Comparison of ENCODE assay signal across 8 mouse cellular contexts in the genomic region with DNA sequence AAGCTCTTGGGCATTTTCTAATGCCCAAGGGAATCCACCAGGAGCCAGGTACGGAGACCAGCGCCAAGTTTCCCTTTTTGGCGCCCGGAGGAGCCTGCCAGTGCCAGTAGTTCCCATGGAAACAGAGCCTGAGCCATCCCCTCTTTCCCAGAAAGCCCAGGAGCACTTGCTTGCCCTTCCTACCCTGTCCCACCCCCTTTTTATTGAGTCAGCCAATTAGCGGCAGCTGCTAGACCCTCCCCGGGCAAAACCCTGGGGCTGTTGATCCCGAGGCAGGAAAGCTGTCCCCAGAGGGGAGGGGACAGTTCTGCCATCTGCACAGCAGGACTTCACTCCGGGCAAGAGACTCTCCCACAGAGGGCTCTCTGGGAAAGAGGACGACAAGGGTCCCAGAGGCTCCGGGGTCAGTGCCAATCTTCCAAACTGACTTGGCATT. TPM values are rescaled to one million over a fixed set of nuclear protein-coding genes. Genes with fewer than 3 reads are reported as not detected.
A peak's percentile ranks its signal among the peaks of the same experiment; 100 is the strongest.
DNase-seq lines count a peak whose midpoint lies in the region; ATAC-seq lines count a peak whose summit lies in the region.

A gene (minus strand): TSS at position 89 of the 436 bp plus-strand sequence.

- 3% methylated on average over 10 of the region's 10 CpGs for WGBS in heart, embryonic 11.5 days (ENCODE audit: insufficient replicate concordance)
- WGBS in forebrain, embryonic 14.5 days = 1% methylated on average over 10 of the region's 10 CpGs
- 6% methylated on average over 10 of the region's 10 CpGs for WGBS in stomach, embryonic 15.5 days

- H3K9me3 ChIP-seq in heart, embryonic 11.5 days (replicated peaks; ENCODE audit: control insufficient read depth, low read length) = no peaks in the 10 kb centered on the region
- no peaks in the 10 kb centered on the region for H3K9me3 ChIP-seq in forebrain, embryonic 14.5 days (replicated peaks; ENCODE audit: control insufficient read depth, low read length)
- no peaks in the 10 kb centered on the region for H3K9me3 ChIP-seq in stomach, embryonic 15.5 days

- ATAC-seq in heart, embryonic 11.5 days (replicated peaks; ENCODE audit: insufficient number of reproducible peaks, low FRiP score, low TSS enrichment) = no peak
- peak; percentile 90 for ATAC-seq in forebrain, embryonic 14.5 days
- no peak for ATAC-seq in megakaryocyte progenitor cell, adult 5-6 weeks (replicated peaks; ENCODE audit: poor library complexity)
- ATAC-seq in stomach, embryonic 15.5 days (ENCODE audit: insufficient read depth, low FRiP score, low read depth) = peak; percentile 21; the same call in 1 of the 2 replicates

- peaks cover 11% of the 10 kb centered on the region for H3K4me1 ChIP-seq in heart, embryonic 11.5 days (ENCODE audit: control insufficient read depth, insufficient read depth, low read length)
- peaks cover 41% of the 10 kb centered on the region for H3K4me1 ChIP-seq in forebrain, embryonic 14.5 days (ENCODE audit: control insufficient read depth, insufficient read depth, low read length)
- H3K4me1 ChIP-seq in stomach, embryonic 15.5 days = peaks cover 14% of the 10 kb centered on the region

- H3K4me3 ChIP-seq in heart, embryonic 11.5 days (ENCODE audit: low read depth, low read length) = peak within 1 kb of the TSS; percentile 32
- peak within 1 kb of the TSS; percentile 44 for H3K4me3 ChIP-seq in forebrain, embryonic 14.5 days (ENCODE audit: low read depth, low read length)
- H3K4me3 ChIP-seq in stomach, embryonic 15.5 days (replicated peaks) = peak within 1 kb of the TSS; percentile 33

- no peaks in the 10 kb centered on the region for H3K36me3 ChIP-seq in heart, embryonic 11.5 days (ENCODE audit: control insufficient read depth, insufficient read depth, low read length)
- no peaks in the 10 kb centered on the region for H3K36me3 ChIP-seq in forebrain, embryonic 14.5 days (ENCODE audit: control insufficient read depth, insufficient read depth, low read length)
- H3K36me3 ChIP-seq in stomach, embryonic 15.5 days = no peaks in the 10 kb centered on the region

- peak within 1 kb of the TSS; percentile 64 for H3K4me2 ChIP-seq in heart, embryonic 11.5 days
- peak within 1 kb of the TSS; percentile 69 for H3K4me2 ChIP-seq in forebrain, embryonic 14.5 days (ENCODE audit: low read length)
- H3K4me2 ChIP-seq in stomach, embryonic 15.5 days = peak within 1 kb of the TSS; percentile 59

- H3K27ac ChIP-seq in heart, embryonic 11.5 days (ENCODE audit: low read depth, low read length) = 0 out of 2 replicates have a peak within 1 kb of the TSS, but pooled peaks have one; percentile 41
- peak within 1 kb of the TSS; percentile 90 for H3K27ac ChIP-seq in forebrain, embryonic 14.5 days (ENCODE audit: low read depth, low read length)
- no peak within 1 kb of the TSS for H3K27ac ChIP-seq in stomach, embryonic 15.5 days

- H3K9ac ChIP-seq in heart, embryonic 11.5 days (ENCODE audit: low read depth, low read length) = 0 out of 2 replicates have a peak within 1 kb of the TSS, but pooled peaks have one; percentile 46
- H3K9ac ChIP-seq in forebrain, embryonic 14.5 days (ENCODE audit: low read length) = peak within 1 kb of the TSS; percentile 60
- H3K9ac ChIP-seq in stomach, embryonic 15.5 days = no peak within 1 kb of the TSS; the same call in 1 of the 2 replicates

- H3K27me3 ChIP-seq in heart, embryonic 11.5 days (ENCODE audit: control insufficient read depth, insufficient read depth, low read length) = 0 out of 2 replicates have a peak, but pooled peaks cover 9% of the 10 kb centered on the region
- H3K27me3 ChIP-seq in forebrain, embryonic 14.5 days (replicated peaks; ENCODE audit: control insufficient read depth, insufficient read depth, low read length) = no peaks in the 10 kb centered on the region
- H3K27me3 ChIP-seq in stomach, embryonic 15.5 days (replicated peaks) = no peaks in the 10 kb centered on the region

- no peak for DNase-seq in heart, postnatal 4 days
- peak; percentile 70 for DNase-seq in brain, embryonic 18.5 days (ENCODE audit: low read depth, low spot score)
- peak; percentile 93 for DNase-seq in forebrain, embryonic 14.5 days (ENCODE audit: low spot score)
- peak; percentile 69 to 80 for DNase-seq in layer of hippocampus, postnatal 10 days (ENCODE audit: low spot score in 2 of 2)
- DNase-seq in gastrocnemius, postnatal 4 days (ENCODE audit: low spot score in 2 of 2) = no peak

RNA-seq across cellular contexts. Expression of the gene that starts here (rescaled TPM):
- polyA plus RNA-seq in heart, embryonic 11.5 days (2014; fragmentation: Nextera tagmentation; extraction: Ambion mirVana) = 2.0 and 2.3 TPM in 2 replicates
- total RNA-seq in heart, postnatal 4 days (2021) = 1 to 10 TPM; 1.3 TPM
- 13.8 and 15.1 TPM in 2 replicates for polyA plus RNA-seq in forebrain, embryonic 14.5 days (2014; fragmentation: Nextera tagmentation; extraction: Ambion mirVana)
- 10 to 100 TPM; 53.9 to 57.9 TPM for total RNA-seq in layer of hippocampus, postnatal 10 days (2021)
- total RNA-seq in megakaryocyte progenitor cell, adult 5-6 weeks (2015) = 32.3 and 37.5 TPM in 2 replicates
- total RNA-seq in megakaryocyte progenitor cell, adult 5-6 weeks (2017) = 15.8 and 22.2 TPM in 2 replicates
- polyA plus RNA-seq in stomach, embryonic 15.5 days (2015; fragmentation: Nextera tagmentation; extraction: Ambion mirVana) = 2.5 and 3.0 TPM in 2 replicates
- 1 to 10 TPM in 1 of 2 experiments, under 1 TPM in 1; 0.64 to 1.0 TPM for total RNA-seq in gastrocnemius, postnatal 4 days (2021)

Comparison
In these comparisons a context has a peak if more than half of its experiments do, and no peak if none do; other contexts are left out.
1. RNA of the gene that starts here (total RNA-seq): 53.9 to 57.9 TPM in layer of hippocampus, postnatal 10 days and 15.8 to 37.5 TPM in megakaryocyte progenitor cell, adult 5-6 weeks; 1.3 TPM in heart, postnatal 4 days and 0.64 to 1.0 TPM in gastrocnemius, postnatal 4 days; every median in the first group is over 4 times any median in the second.
2. ATAC-seq: peak in forebrain, embryonic 14.5 days (single experiment) and stomach, embryonic 15.5 days (single experiment); none in heart, embryonic 11.5 days (single experiment) and megakaryocyte progenitor cell, adult 5-6 weeks (single experiment).
3. DNase-seq: peak in brain, embryonic 18.5 days (single experiment), forebrain, embryonic 14.5 days (single experiment) and layer of hippocampus, postnatal 10 days (2 of 2); none in heart, postnatal 4 days (single experiment) and gastrocnemius, postnatal 4 days (0 of 2).
4. Peak in every context shown above with its lines, with median percentiles within 50 percentile points of each other: H3K4me2 ChIP-seq and H3K4me3 ChIP-seq.